Mouse (Mus musculus) left cerebral cortex, adult 11 months (tissue): ENCODE data around the gene Sorbs1.

Experiments
- DNase-seq: peaks from one replicate; pipeline ENCODE4 v3.0.0; 2022; ENCODE audit warnings: low spot score

The Sorbs1 gene

DNA sequence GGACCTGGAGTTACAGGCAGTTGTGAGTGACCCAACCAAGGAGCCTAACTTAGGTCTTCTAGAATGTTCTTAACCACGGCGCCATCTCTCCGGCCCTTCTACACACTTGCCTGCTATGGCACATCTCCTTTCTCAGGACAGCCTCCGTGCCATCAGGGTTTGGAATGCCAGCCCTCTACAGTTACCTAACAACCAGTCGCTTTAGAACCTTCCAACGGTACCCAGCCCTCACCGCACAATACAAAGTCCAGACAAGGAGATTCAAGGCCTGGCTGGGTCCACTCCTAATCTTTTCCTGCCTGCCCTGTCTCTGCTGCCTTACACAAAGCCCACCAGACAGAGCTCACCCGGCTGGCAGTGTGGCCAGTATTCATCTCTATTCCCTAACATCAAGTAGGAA lies 106.9 kb downstream of the Sorbs1 start:
- DNase-seq = no peak

DNA sequence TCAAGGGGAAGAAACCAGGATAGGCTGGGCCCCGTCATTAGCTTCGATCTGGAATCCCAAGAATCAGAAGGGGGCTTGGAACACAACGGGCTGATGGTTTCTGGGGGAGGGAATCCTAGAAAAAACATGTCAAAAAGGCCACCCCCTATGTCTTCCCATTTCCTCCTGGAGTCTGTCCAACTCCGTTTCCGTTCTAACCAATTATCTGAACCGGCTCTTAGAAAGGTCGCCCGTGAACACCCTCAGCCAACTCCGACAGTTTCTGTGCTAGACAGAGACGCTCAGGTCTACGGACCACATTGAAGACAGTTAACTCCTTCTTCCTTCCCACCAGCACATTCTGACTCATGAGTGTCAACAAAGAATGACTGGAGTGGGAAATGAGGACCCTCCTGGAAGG lies 107.8 kb downstream of the Sorbs1 start:
- no peak for DNase-seq

DNA sequence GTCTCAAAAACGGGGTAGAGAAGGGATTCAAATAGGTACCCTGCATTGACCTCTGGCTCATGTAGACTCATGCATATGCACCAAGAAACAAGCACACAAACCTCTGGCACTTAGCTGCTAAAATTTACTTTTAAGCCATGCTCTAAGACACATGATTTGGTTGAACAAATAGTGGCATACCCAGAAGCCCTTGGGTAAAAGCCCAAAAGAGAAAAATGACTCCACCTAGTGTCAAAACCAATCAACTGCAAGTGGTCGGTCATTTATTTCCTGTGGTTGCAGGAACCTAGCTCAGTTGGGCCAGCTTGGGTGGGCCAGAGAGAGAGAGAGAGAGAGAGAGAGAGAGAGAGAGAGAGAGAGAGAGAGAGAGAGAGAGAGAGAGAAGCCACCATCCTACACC lies 109.0 kb downstream of the Sorbs1 start:
- DNase-seq = no peak

DNA sequence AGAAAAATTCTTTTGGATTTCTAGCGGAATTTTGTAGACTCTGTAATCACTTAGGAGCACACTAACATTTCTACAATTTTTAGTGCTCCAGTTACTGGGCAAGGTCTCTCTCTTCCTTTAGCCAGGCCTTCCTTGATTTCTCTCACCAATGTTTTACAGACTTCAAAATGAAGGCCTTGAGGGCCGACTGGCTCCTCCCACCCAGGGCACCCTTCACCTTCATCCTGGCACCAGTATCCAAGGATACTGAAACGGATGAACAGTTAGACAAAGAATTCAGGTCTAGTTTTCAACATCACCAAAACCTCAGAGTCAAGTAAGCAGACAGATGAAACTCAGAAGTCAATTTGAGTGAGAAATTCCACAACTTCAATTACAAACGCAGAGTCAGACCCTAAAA lies 109.6 kb downstream of the Sorbs1 start:
- no peak for DNase-seq

DNA sequence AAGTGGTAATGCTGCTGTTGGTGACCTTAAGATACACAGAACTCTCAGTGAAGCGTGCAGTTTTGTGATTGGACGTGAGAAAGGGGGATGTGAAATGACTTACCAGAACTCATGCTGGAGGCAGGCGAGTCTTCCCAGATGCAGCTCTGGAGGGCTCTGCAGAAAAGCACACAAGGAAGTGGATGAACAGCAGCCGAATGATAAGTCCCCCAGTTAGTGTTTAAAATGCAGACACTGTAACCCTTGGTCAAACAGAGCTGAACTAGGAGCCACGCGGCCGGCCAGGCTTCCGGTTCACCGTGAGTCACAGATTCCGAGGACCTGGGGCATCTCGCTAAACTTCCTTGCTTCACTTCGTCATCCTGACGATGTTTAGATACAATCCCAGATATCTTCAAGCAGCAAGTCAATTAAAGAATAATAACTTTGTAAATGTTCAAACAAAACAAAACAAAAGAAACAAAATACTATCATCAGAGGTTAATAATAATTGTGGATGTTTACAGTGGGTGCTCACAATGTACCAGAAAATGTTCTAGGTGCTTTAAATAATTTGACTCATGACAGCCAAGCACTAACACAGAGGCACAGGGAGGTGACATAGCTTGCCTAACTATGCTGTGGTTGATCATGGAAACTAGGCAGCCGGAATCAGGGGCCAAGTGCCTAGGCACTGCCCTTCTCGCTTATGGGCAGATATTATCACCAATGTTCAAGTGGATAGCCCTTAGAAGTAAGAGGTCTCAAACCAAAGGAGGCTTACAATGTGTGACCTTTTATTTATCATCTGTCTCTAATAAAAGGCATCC lies 111.2 kb downstream of the Sorbs1 start:
- DNase-seq = no peak

DNA sequence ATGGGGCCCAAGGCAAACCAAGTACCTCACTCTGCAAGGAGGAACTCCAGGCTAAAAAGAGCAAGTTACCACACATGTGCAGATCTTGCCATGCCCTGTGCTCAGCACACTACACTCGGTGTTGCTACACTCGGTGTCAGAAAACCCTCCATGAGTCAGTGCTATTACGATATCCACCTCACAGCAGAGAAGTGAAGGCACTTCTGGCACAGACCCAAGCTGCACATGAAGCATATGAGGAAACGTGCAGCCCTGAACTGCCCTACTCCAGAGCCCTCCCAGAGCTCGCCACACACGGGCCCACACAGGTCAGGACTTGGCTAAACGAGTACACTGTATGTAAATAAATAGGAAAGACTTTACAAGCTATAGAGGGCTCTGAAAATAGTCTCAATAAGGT lies 112.4 kb downstream of the Sorbs1 start:
- no peak for DNase-seq

DNA sequence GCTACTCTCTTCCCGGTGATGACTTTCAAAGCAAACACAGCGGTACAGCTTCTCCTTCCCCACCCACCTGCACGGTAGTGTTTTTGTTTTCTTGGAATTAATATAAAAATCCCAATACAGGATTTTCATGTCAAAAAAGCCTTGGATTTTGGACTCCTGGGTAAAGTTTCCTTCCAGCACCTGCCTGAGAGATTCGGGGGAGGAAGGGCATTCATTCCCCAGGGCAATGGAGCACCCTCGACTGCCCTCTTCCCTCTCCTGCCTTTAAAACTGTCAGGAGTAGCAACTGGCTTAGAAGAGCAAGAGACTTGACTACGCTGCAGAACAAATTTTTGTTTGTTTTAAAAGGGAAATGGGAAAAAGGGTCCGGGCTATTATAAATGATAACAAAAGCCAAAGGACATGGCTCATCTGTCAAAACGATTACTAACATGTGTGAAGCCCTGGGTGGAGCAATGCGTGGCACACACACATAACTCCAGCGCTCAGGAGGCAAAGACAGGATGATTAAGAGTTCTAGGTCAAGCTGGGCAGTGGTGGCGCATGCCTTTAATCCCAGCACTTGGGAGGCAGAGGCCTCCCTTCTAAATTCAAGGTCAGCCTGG lies 113.1 kb downstream of the Sorbs1 start:
- no peak for DNase-seq

DNA sequence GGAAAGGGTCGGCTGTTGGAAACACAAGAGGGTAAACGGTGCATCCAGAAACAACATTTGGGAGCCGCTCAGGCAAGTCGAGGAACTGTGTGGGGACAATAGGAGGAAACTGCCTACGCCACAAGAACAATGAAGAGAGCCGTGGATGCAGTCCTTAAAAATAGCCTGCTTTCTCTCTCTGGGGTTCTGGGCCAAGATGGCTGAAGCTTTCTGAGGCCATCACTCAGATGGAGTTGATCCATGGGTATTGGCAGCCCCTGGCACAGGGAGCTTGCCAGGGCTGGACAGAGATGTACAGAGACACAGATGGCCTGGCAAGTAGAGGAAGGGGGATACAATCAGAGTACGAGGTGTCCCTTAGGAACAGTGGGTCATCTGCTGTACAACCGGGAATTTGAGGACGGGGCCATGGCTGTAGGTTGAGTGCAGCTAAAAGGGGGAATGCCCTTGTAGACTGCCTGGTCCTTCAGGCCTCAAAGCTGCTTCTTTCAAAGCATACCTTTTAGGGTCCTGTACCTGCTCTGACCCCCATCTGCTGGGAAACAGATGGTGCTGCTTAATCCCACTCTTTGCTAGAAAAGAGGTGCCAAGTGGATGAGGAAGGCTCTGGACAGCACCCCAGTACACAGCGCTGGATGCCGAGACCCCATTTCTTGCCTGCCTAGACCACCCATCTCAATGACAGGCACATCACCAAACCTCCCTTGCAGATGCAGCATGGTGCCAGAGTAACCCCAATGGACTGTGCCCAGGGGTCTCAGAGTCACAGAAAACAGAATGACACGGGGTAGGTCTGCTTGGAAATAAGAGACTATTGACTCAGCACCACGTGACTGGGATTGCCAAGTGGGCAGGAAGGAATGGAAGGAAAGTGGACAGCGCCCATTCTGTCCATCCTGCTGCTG lies 117.6 kb downstream of the Sorbs1 start:
- DNase-seq = no peak

DNA sequence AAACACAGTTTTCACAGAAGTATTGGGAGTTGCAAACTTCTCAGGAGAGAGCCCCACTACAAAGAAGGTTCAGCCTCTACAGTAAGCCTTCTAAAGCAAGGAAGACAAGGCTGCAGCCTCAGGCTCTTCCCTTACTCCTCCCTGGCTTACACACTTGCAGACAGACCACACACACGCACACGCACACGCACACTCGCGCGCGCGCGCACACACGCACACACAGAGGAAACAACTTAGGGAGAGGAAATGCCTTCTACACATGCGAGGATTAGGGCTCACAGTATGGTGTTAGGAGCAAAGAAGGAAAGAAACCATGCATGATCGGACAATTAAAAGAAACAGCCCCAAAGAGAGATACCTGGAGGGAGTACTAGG lies 118.3 kb downstream of the Sorbs1 start:
- no peak for DNase-seq

DNA sequence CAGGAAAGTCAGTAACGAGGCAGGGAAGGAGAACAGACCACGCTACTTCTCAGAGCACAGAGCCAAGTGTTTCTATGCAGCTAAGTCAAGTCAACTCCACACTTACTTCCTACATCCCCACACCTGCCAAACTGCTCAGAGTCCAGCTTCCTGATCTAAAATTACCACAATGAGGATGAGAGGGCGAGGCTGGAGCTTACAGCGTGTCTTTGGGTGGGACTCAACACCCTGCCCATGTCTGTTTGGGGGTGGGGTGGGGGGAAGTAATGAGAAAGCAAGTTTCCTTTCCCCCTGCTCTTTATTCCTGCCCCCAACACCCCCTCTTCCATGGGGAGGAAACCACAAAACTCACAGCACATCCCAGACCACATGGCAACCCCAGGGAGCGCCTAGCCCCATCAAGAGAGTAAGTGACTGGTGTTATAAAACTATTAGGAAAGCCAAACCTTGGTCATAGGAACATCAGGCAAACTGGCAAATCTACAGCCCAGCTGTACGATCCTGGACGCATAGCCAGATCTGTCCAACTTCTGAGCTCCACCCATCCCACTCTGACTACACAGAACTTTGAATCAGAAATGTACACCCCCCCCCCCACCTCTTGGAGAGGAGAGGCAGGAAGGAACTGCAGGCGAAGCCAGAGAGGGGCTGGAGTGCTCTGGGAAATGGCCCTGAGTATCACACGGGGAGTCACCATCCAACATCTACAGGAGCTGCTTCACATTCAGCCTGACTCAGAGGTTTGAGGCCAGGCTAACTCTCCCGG lies 118.8 kb downstream of the Sorbs1 start:
- DNase-seq = no peak

DNA sequence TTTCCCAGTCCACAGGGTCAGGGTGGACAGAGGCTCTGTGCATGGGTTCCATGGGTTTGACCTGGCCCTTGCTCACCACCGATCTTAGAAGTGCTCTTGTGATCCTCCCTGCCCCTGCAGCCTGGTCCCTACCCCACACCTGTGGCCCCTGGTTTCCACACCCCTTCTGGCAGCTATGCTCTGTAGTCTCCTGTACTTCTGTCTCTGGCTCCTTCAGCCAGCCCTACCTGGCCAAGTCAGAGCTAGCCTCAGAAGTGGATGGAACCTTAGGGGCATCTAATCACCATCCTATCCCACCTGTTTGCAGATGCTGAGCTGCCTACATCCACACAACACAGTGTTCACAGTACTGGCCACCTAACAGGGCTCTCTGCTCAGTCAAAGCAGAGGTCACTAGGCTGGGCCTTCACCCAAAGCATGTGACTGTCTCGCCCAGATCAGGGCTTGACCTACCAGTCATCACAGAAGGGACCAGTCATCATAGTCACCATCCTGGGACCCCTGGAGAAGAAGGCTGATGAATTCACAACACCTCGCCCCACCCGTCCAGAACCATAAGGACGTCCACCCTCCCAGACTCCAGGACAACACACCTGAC lies 120.7 kb downstream of the Sorbs1 start:
- DNase-seq = no peak

DNA sequence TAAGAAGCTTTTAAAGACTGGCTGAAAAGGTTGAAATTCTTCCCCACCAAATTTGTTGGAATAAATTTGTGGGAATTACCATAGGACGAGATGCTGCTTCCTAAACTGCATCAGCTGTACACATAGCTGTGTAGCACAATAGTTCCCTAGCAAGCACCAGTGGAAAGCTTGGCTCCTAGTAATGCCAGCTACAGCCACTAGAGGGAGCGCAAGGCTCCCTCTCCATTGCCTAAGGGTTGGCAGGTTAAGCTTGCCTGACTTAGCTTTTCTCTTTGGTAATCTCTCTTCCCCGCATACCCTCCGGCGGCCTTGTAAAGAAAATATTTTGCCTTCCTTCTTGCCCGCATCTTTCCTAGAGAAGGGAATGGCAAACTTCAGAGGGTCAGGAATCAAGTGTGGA lies 122.1 kb downstream of the Sorbs1 start:
- peak; percentile 79 for DNase-seq

DNA sequence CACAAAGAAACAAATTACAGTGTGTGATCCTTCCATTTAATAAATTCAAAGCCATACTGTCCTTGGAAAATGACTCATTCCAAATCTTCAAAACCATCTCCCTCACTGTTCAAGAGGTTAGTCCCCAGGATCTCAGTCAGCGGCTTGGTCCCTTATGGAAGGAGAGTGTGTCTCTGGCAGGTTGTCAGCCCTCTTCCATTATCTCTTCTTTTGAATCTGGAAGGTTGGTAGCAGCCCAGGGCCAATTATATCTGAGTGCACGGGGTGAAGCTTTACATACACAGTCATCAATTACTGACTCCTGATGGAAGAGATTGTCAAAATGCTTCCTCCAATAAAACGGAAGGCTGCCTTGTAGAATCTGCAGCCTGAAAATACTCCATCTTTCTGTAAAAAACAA lies 126.7 kb downstream of the Sorbs1 start:
- no peak for DNase-seq

DNA sequence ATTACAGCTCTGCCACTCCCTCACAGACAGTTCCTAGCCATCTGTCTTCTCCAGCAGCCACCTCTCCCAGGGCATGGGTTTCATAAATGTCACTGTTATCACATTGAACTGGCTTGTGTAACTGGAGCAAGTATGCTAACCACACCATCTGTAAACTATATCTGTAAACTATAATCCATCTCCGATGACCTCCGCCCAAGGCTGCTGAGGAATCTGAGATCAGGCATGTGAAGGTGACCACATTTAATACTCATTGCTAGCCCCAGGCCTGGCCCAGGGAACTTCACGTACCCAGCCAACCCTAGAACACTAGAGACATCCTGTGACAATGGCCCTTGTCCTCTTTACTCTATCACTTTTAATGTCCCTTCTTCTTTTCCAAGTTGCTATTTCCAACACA lies 128.2 kb downstream of the Sorbs1 start:
- DNase-seq = no peak

DNA sequence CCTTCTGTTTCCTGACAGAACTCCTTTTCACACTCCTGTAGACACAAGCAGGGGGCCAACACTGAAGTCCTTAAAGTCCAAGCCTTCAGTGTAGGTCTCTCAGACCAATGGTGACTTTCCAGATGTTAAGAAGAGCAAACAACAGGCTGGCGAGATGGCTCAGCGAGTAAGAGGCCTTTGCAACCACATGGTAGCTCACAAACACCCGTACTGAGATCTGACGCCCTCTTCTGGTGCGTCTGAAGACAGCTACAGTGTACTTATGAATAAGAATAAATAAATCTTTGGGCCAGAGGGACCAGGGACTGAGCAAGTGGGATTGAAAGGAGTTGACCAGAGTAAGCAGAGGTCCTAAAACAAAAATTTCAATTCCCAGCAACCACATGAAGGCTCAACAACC lies 129.6 kb downstream of the Sorbs1 start:
- no peak for DNase-seq

DNA sequence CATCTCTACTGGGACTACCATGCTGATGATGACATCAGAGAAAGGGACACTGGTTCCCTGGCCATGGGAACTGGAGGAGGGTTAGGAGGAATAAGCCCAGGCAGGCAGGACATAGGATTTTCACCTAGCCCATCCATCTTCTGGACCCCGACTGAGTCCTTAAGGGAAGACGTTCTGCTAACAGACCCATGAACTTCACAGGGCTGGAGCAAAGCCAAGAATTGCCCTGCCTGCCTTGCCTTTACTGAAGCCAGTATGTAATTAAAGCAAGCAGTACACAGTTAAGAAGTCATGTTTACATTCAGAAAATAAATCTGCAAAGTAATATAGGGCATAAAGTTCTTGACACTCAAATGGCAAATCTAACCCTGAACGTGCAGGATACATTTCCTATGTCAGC lies 132.9 kb downstream of the Sorbs1 start:
- no peak for DNase-seq

DNA sequence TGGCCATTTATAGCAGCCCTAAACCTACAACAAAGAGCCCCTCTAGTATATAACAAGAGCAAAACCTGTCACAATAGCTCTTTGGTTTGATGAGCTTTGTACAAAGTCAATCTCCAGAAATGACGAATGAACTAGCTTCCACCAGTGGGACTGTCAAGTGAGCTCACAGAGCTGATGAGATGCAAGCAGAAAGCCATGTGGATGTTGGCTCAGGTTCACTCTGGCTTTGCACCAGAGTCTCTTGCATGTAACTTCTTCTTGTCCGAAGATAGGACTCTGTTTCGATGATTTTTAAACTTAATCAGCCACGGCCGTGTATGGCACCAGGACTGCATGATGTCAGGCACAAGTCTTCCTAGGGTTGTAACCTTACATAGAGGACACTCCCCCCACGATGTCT lies 133.6 kb downstream of the Sorbs1 start:
- DNase-seq = no peak

DNA sequence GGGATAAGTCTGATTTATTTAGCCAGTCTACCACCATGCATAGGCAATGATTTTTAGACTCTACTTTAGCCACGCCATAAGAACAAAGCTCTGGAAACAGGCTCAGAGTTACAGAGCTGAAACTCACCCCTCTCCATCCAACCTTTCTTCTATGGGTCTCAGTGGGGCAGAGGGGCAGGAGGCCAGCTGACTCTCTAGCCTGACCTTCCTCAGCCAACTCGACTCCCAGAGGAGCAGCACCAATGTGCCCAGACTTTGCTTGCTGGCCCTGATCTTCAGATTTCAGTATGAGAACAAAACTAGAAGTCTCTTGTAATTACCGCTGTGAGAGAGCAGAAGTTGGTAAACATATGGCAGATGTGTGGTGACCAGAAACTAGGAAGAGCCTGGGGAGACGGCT lies 134.5 kb downstream of the Sorbs1 start:
- DNase-seq = no peak

DNA sequence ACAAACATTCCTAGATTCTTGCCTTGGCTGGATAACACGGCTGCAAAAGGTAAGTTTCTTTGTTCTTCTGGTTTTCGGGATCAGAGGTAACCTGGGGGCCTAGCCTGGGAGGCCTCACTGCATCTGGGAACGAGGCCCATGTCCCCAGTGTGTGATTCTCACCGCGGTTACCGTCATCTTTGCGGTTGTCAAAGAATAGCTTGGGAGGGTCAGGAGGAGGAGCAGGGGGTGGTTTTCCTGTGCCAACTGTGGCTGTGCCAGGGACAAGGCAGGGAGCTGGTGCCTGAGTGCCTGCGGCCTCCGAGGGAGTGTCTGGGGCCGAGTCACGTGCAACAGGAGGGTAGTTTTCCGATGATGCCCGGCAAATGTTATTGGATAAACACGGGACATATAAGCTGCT lies 135.9 kb downstream of the Sorbs1 start:
- DNase-seq = no peak

DNA sequence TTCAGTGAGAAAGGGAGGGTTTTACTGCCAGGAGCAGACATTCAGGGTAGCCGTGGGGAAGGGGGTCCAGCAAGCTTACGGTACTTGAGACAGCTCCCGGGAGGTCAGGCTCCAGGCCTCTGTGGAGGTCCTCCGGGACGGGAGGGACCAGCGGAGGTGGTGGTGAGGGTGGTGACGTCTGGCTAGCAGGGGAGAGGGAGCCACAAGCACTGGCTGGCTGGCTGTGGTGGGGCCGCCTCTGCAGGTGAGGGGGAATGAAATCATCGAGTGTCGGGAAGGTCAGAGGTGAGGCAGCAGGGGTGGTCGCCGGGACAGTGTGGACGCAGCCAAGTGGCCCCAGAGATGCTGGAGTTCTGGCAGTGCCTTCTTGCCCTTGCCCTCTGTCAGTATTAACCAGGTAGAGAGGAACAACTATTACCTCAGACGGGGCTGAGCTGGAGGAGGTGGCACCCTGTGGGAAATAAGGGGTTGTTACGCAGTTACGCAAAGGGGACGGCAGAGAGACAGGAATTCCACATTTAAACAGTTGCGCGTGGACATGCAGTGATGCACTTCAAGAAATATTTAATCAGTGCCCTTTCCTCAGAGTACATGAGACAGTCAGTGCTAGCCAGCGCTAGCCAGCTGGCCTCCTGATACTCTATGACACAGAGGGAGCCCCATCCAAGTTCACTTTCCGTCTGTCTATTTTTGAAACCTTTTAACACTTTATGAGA lies 136.9 kb downstream of the Sorbs1 start:
- no peak for DNase-seq

DNA sequence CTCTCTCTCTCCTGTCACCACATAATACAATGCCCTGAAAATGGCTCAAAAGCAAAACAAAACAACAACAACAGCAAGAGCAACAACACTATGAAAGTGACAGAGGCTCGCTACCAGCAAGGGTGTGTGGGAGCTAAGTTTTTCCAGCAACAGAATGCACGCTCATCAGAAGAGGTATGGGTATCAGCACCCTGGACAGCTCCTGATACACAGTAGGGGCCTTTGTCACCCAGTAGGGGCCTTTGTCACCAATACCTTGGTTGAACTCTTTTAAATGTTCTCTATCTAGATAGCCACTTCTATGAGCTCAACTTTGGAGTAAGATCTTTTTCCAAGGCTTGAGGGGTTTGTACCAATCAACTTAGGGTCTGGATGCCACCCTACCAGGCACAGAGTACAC lies 138.9 kb downstream of the Sorbs1 start:
- DNase-seq = no peak
